Mouse (Mus musculus): ENCODE measurements at regions not wholly inside any gene's neighbourhood (a gene's known extent, or its start where the extent isn't known, plus 50 kb on each side); places are given as distances from the start of the nearest gene placed in this dataset.

DNA sequence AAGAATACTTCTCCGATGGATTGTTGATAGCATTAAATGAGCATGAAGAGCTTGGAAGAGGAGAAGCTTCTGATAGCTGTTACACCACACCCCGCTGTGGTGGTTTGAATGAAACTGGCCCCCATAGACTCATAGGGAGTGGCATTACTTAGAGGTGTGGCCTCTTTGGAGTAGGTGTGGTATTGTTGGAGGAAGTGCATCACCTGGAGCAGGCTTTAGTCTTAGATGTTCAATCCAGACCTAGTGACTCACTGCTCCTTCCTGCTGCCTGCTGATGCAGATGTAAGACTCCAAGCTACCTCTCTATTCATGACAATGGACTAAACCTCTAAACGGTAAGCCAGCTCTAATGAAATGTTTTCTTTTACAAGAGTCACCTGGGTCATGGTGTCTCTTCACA, 237.1 kb upstream of the Mpped2 start:
- DNase-seq (ENCODE audit: low read depth, low spot score), result no peak

DNA sequence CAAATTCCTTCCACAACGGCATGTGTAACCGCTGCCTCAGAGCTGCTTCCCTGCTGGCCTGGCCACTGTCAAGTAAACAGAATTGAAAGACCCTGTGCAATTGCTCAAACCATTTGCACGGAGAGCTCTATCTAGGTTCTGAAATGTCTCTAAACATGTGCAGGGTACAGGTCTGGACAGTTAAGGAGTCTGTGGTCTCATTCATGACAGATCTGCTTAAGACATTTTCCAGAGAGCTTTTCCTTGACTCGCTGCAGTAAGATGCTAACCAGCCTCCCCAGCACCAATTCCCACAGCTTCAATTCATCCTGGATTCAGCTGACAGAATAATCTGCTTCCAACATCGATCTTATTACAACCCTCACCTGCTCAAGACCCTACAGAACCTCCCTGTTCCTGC, 235.1 kb upstream of the Mpped2 start:
- no peak for DNase-seq (ENCODE audit: low read depth, low spot score)

GRCm38 (mm10) chr2:106461021-106461420, 232.0 kb upstream of the Mpped2 start:
- DNase-seq (ENCODE audit: low read depth, low spot score), result no peak

DNA sequence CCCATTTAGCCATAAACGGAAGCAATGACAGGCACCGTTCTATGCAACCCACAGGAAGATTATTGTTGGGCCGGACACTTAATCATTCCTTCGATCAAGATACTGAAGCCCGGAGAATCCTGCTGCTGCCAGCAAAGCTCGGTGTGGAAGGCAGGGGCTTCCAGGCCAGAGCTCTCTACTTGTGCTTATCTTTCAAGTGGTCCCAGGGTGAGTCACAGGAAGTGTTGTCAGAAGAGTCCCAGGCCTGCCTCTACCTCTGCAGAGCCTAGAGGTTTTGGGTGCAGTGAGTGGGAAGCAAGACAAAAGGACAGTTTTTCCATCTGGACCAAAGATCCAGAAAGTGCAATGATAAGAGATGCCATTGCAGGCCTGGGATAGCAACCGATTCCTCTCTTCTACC, 231.6 kb upstream of the Mpped2 start:
- no peak for DNase-seq (ENCODE audit: low read depth, low spot score)

DNA sequence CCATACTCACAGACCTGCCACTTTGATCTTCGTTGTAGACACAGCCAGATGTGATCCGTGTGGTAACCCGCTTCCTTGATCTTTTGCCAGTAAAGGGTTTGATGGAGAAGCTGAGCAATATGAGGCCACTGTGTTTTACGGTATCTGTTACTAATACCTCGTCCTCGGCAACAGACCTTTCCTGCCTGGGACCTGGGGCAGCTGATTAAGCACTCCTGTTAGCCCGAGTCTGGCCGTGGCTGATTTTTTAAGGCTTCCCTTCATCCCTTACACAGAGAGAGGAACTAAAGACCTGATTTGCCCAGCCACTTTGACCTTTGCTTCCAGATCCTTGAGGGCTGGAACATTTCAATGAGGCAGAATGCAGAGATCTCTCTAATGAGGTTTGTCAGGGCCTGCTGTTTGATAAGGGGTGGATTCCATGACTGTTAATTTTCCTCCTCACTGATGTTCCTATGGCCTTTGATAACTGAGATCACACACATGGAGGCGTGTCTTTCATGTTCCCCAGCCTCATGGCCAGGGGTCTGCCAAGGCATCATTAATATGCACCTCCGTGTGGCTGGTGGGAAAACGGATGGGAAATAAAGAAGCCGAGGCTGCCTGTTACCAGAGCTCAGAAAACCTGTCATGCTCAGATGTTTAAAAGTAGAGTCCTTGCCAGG, 231.0 kb upstream of the Mpped2 start:
- DNase-seq (ENCODE audit: low read depth, low spot score), result no peak

DNA sequence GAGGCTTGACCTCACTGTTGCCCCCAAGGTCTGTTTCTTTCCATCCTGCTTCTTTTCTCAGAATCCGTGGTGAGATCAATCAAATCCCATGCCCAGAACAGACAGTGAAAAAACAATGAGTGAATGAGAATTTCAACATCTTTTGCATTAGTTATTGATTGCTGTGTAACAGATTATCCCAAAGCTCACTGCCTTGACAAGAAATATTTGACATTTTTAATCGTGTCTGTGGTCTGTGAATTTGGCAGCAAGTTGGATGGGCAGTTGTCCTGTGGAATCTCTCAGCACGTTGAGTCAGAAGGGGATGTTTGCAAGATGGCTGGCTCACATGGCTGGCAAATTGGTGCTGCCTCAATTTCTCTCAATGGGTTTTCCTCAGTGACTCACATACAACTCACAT, 228.0 kb upstream of the Mpped2 start:
- no peak for DNase-seq (ENCODE audit: low read depth, low spot score)

DNA sequence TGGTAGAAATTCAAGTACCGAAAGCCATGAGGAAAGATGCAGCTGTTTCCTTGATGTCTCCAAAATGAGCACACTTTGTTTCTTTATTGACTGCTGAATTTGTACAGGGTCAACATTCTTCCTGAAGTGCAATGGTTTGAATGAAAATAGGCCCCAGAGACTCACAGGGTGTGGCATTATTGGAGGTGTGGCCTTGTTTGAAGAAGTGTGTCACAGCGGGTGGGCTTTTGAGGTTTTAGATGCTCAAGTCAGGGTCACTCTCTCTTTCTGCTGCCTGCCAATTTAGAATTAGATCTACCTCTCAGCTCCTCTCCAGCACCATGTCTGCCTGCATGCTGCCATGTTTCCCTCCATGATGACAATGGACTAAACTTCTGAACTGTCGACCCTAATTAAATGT, 227.2 kb upstream of the Mpped2 start:
- DNase-seq (ENCODE audit: low read depth, low spot score), result no peak

- peak; percentile 7 for DNase-seq (ENCODE audit: low read depth, low spot score)
Observed at GRCm38 (mm10) chr2:106469196-106469595, 223.9 kb upstream of the Mpped2 start.

- DNase-seq (ENCODE audit: low read depth, low spot score), result no peak
Observed at GRCm38 (mm10) chr2:106473458-106473857, 219.6 kb upstream of the Mpped2 start.

GRCm38 (mm10) chr2:106477991-106478390, 215.1 kb upstream of the Mpped2 start:
- no peak for DNase-seq (ENCODE audit: low read depth, low spot score)

GRCm38 (mm10) chr2:106487335-106488082, 205.6 kb upstream of the Mpped2 start:
- DNase-seq (ENCODE audit: low read depth, low spot score), result no peak

DNA sequence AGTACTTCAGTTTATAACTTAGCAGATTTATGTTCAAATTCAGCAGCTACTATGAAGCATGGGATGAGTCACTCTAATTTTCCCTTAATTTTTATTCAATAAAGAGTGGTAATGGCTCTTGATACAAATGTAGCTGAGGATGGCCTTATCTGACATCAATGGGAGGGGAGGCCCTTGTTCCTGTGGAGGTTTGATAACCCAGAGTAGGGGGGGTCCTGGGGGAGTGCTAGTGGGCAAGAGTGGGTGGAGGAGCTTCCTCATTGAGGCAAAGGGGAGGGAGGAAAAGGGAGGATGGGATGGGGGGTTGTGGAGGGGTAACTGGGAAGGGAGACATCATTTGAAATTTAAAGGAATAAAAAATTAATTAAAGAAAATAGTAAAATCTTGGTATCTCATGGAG, 194.3 kb upstream of the Mpped2 start:
- DNase-seq (ENCODE audit: low read depth, low spot score), result no peak

GRCm38 (mm10) chr2:106499227-106499928, 193.7 kb upstream of the Mpped2 start:
- no peak for DNase-seq (ENCODE audit: low read depth, low spot score)

GRCm38 (mm10) chr2:106504933-106505420, 188.1 kb upstream of the Mpped2 start:
- no peak for DNase-seq (ENCODE audit: low read depth, low spot score)

- no peak for DNase-seq (ENCODE audit: low read depth, low spot score)
Observed at GRCm38 (mm10) chr2:106511889-106512288, 181.2 kb upstream of the Mpped2 start.

DNA sequence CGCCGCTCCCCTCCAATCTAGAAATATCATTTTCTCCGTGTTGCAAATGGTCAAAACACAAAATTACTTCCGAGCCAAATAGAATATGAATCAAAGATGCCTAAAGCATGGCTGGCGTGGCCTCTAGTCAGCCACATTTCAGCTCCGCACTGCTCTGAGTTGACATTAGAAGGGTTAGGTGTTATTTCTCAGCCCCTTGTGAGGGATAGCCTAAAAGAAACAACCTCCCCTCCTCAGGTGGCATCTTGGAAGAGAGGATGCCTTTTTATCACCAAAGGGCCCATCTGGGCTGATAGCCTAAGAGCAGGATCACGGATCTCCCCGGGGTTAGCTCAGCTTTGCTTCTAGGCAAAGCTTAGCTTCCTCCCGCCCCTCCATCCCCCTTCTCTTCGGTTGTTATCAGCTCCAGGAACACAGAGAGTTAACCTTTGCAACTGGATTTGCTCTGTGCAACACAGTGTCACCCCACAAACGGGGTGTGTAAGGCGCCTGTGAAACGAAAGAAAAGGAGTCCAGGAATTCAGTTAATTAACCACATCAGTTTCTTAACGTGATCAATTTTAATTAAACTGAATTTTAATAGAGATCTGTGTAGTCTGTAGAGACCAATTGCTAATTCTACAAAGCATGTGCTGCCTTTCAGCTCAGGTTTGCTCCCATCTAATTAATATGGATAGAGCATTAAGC, 180.6 kb upstream of the Mpped2 start:
- no peak for DNase-seq (ENCODE audit: low read depth, low spot score)

DNA sequence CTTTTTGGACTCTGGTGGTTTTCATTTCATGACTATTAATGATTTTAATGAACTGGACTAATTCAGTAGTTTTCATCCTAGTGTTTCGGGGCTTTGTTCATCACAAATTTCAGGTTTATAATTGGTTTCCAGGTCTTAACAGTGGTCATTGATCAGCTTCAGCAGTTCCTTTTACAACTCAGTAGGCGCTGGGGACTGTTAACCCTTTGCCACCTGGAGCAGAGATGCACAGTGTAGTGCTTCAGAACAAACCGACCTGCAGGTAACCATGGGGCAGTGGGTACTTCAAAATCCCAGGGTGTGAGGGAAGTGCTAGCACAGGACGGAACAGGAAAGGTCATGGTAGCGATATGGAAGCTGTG, 180.1 kb upstream of the Mpped2 start:
- no peak for DNase-seq (ENCODE audit: low read depth, low spot score)

DNA sequence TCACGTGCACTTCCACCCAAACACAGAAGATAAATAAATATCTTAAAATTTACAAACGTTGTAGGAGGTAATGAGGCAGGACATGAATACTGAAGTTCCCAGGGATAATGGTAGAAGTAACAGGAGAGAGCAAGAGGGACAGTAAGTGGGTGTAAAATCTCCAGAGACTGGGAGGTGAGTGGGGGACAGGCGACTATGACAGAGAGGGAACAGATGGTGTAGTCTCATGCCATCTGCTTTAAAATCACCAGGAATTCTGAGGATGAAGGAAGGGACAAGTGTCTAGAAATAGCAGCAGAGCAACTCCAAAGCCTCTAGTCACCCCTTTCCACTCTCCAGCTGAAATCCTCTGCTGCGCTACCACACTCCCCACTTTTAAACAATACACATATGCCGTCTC, 175.8 kb upstream of the Mpped2 start:
- DNase-seq (ENCODE audit: low read depth, low spot score), result no peak

GRCm38 (mm10) chr2:106522961-106523360, 170.1 kb upstream of the Mpped2 start:
- DNase-seq (ENCODE audit: low read depth, low spot score), result no peak

GRCm38 (mm10) chr2:106527008-106527407, 166.1 kb upstream of the Mpped2 start:
- no peak for DNase-seq (ENCODE audit: low read depth, low spot score)

GRCm38 (mm10) chr2:106529247-106529646, 163.8 kb upstream of the Mpped2 start:
- DNase-seq (ENCODE audit: low read depth, low spot score), result no peak

GRCm38 (mm10) chr2:106529746-106530145, 163.3 kb upstream of the Mpped2 start:
- DNase-seq (ENCODE audit: low read depth, low spot score), result no peak

All from skeletal muscle tissue, adult 2 months (tissue).